Mouse (Mus musculus): Measurements from ENCODE around the gene Cxcl9. TPM values are rescaled to one million over a fixed set of nuclear protein-coding genes. Genes with fewer than 3 reads are reported as not detected.

Gene Cxcl9
- total RNA-seq, 2 experiments from 2014 or later, result 1.7 to 2.6 TPM

- no peak for DNase-seq (ENCODE audit: low spot score)
- intact Hi-C loops (cut with DNase I), result no loop called here
Measured at GRCm38 (mm10) chr5:92348794-92349413, 21.0 kb upstream of the Cxcl9 start, which contains the start of gene Cxcl10. TSS of gene Cxcl10 (minus strand) at chr5:92348889.

GRCm38 (mm10) chr5:92345006-92345405 lies 17.1 kb upstream of the Cxcl9 start:
- intact Hi-C loops (cut with DNase I), result no loop called here
- DNase-seq (ENCODE audit: low spot score), result no peak

- no peak for DNase-seq (ENCODE audit: low spot score)
- intact Hi-C loops (cut with DNase I), result no loop called here
Measured at GRCm38 (mm10) chr5:92340606-92341005, 12.7 kb upstream of the Cxcl9 start.

GRCm38 (mm10) chr5:92336743-92337142 lies 8.9 kb upstream of the Cxcl9 start:
- intact Hi-C loops (cut with DNase I), result no loop called here
- no peak for DNase-seq (ENCODE audit: low spot score)

- DNase-seq (ENCODE audit: low spot score), result peak; percentile 35
- intact Hi-C loops (cut with DNase I), result no loop called here
Measured at GRCm38 (mm10) chr5:92332359-92332840, 4.5 kb upstream of the Cxcl9 start.

- no peak for DNase-seq (ENCODE audit: low spot score)
- intact Hi-C loops (cut with DNase I), result no loop called here
Measured at GRCm38 (mm10) chr5:92331635-92332338, 3.9 kb upstream of the Cxcl9 start, which contains the start of gene Art3. TSS of gene Art3 (plus strand) at chr5:92331827.

- intact Hi-C loops (cut with DNase I), result no loop called here
- DNase-seq (ENCODE audit: low spot score), result no peak
Measured at GRCm38 (mm10) chr5:92331122-92331521, 3.2 kb upstream of the Cxcl9 start.

GRCm38 (mm10) chr5:92327367-92327766 lies 512 bp downstream of the Cxcl9 start:
- intact Hi-C loops (cut with DNase I), result no loop called here
- DNase-seq (ENCODE audit: low spot score), result no peak

GRCm38 (mm10) chr5:92323264-92323663 lies 4.6 kb downstream of the Cxcl9 start:
- DNase-seq (ENCODE audit: low spot score), result peak; percentile 67
- intact Hi-C loops (cut with DNase I), result no loop called here

- intact Hi-C loops (cut with DNase I), result no loop called here
- no peak for DNase-seq (ENCODE audit: low spot score)
Measured at GRCm38 (mm10) chr5:92322612-92323011, 5.3 kb downstream of the Cxcl9 start.

- intact Hi-C loops (cut with DNase I), result no loop called here
- DNase-seq (ENCODE audit: low spot score), result no peak
Measured at GRCm38 (mm10) chr5:92321631-92322400, 6.1 kb downstream of the Cxcl9 start.

GRCm38 (mm10) chr5:92318596-92318995 lies 9.3 kb downstream of the Cxcl9 start:
- no peak for DNase-seq (ENCODE audit: low spot score)
- intact Hi-C loops (cut with DNase I), result loop anchor here (10.0 kb wide), 1 partner anchor 186 kb away; the partner anchor contains the start of gene Scarb2

GRCm38 (mm10) chr5:92318119-92318518 lies 9.8 kb downstream of the Cxcl9 start:
- no peak for DNase-seq (ENCODE audit: low spot score)
- intact Hi-C loops (cut with DNase I), result loop anchor here (10.0 kb wide), 1 partner anchor 187 kb away; the partner anchor contains the start of gene Scarb2

- intact Hi-C loops (cut with DNase I), result loop anchor here (1.0 to 10.0 kb wide), 2 partner anchors 85 to 191 kb away; partner anchors contain the start of gene Scarb2
- no peak for DNase-seq (ENCODE audit: low spot score)
Measured at GRCm38 (mm10) chr5:92313776-92314175, 14.1 kb downstream of the Cxcl9 start.

GRCm38 (mm10) chr5:92312046-92312715 lies 15.7 kb downstream of the Cxcl9 start:
- peak; percentile 58 for DNase-seq (ENCODE audit: low spot score)
- intact Hi-C loops (cut with DNase I), result loop anchor here (1.0 to 10.0 kb wide), 2 partner anchors 69 to 193 kb away; partner anchors contain the start of gene Scarb2

GRCm38 (mm10) chr5:92309681-92310511 lies 18.0 kb downstream of the Cxcl9 start, which contains the start of gene Sdad1:
TSS of gene Sdad1 (minus strand) at chr5:92310479.
- DNase-seq (ENCODE audit: low spot score), result peak; percentile 84
- intact Hi-C loops (cut with DNase I), result loop anchor here (10.0 kb wide), 1 partner anchor 195 kb away; the partner anchor contains the start of gene Scarb2

- intact Hi-C loops (cut with DNase I), result no loop called here
- DNase-seq (ENCODE audit: low spot score), result no peak
Measured at GRCm38 (mm10) chr5:92304291-92304690, 23.6 kb downstream of the Cxcl9 start.

GRCm38 (mm10) chr5:92302149-92302840 lies 25.6 kb downstream of the Cxcl9 start:
- DNase-seq (ENCODE audit: low spot score), result no peak
- intact Hi-C loops (cut with DNase I), result no loop called here

Data from heart, postnatal 25 days (tissue).